Mouse (Mus musculus) MEL (cell line): ENCODE measurements at regions not wholly inside any gene's neighbourhood (a gene's known extent, or its start where the extent isn't known, plus 50 kb on each side); places are given as distances from the start of the nearest gene placed in this dataset.

Source experiments
- CTCF ChIP-seq, 3 experiments: IDR thresholded peaks in 2 of 3; conservative IDR thresholded peaks in 1 of 3; 2 replicates each; pipeline ENCODE4 v1.5.1; 2011 to 2012; ENCODE audit warnings: low read length in 3 of 3, low read depth in 2 of 3, mild to moderate bottlenecking in 2 of 3, improper control_type of control experiment in 1 of 3, inconsistent platforms in 1 of 3, mixed read lengths in 1 of 3, moderate library complexity in 1 of 3; ENCODE audit not compliant: control insufficient read depth in 1 of 3, insufficient read depth in 1 of 3, poor library complexity in 1 of 3, severe bottlenecking in 1 of 3
- MAZ ChIP-seq: IDR thresholded peaks from 2 replicates; pipeline ENCODE4 v1.6.1; 2012; ENCODE audit warnings: low read depth, mild to moderate bottlenecking, inconsistent platforms, low read length, improper control_type of control experiment
- MEF2A ChIP-seq: IDR thresholded peaks from 2 replicates; pipeline ENCODE4 v1.6.1; 2014; ENCODE audit warnings: low read depth, mild to moderate bottlenecking, inconsistent platforms, low read length, improper control_type of control experiment; ENCODE audit not compliant: poor library complexity, insufficient replicate concordance, severe bottlenecking; ENCODE audit errors: extremely low read depth
- POLR2A ChIP-seq, 2 experiments: IDR thresholded peaks; 2 replicates each; pipeline ENCODE4 v1.6.1; 2011 to 2012; ENCODE audit warnings: low read length in 2 of 2, mild to moderate bottlenecking in 2 of 2, control low read depth in 1 of 2, improper control_type of control experiment in 1 of 2, low read depth in 1 of 2, moderate library complexity in 1 of 2; ENCODE audit not compliant: control insufficient read depth in 1 of 2, insufficient read depth in 1 of 2, poor library complexity in 1 of 2
- SIN3A ChIP-seq: IDR thresholded peaks from 2 replicates; pipeline ENCODE4 v1.6.1; 2012; ENCODE audit warnings: low read length, improper control_type of control experiment, inconsistent platforms
- ZC3H11A ChIP-seq: IDR thresholded peaks from 2 replicates; pipeline ENCODE4 v1.6.1; 2012; ENCODE audit warnings: low read depth, mild to moderate bottlenecking, inconsistent platforms, low read length, improper control_type of control experiment
- ZKSCAN1 ChIP-seq: IDR thresholded peaks from 2 replicates; pipeline ENCODE4 v1.6.1; 2012; ENCODE audit warnings: low read depth, mild to moderate bottlenecking, inconsistent platforms, low read length, improper control_type of control experiment, moderate library complexity

DNA sequence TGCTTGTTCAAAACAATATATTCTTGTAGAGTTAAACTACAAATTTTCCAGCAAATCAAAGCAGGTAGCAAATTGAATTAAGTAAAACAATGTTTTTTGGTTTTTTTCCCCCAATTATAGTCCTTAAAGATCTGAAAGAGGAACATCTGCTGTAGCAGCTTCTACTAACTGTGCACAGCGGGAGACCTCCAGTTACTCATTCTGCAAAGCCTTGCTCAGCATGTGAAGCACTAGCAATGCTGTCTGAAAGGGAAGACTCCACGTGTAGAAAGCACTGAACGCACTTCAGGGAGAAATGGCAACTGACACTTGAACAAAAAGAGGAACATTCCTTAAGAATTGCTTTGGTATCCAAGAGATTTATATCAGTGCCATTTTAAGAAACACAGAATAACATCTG, 502.1 kb downstream of the Kcnt2 start:
- TF ChIP-seq ZKSCAN1 (no peak), CTCF (IDR thresholded peaks at IDR 0.05 in 2 of 3, conservative IDR thresholded peaks at IDR 0.05 in 1 of 3; ENCODE audit: control insufficient read depth in 1 of 3, insufficient read depth in 1 of 3, low read depth in 2 of 3, low read length in 3 of 3, poor library complexity in 1 of 3, severe bottlenecking in 1 of 3) (no peak), SIN3A (no peak), POLR2A (IDR thresholded peaks at IDR 0.05; ENCODE audit: control insufficient read depth in 1 of 2, insufficient read depth in 1 of 2, low read depth in 1 of 2, low read length in 2 of 2, poor library complexity in 1 of 2) (no peak), MEF2A (no peak), ZC3H11A (no peak), MAZ (no peak)
